Mouse (Mus musculus) large intestine, adult 2 months (tissue): Measurements from ENCODE around the gene Cnrip1. TPM values are rescaled to one million over a fixed set of nuclear protein-coding genes. Genes with fewer than 3 reads are reported as not detected.
"Not testable (repeated sequence)": the region's sequence is repeated elsewhere in the genome, so short reads cannot be mapped to it uniquely, and the experiment has no call there.

ENCODE experiments used
- DNase-seq: peaks from one replicate; pipeline ENCODE4 v3.0.0-alpha.2; 2012; ENCODE audit warnings: low read depth, low spot score
- WGBS: fragments of 180-500 bp; shearing (Covaris S2); methylation state at CpG from one replicate; pipeline ENCODE4 v1.1.7; 2018; 5-methylcytosine and 5-hydroxymethylcytosine counted together
- polyA plus RNA-seq: library from polyadenylated mRNA; depleted of rRNA; stranded (reverse); fragments of >200 nt; gene quantifications from 2 replicates; pipeline ENCODE4 v1.2.3, GENCODE M21; 2012; rRNA removed

The Cnrip1 gene
- polyA plus RNA-seq = 3.2 and 4.0 TPM in 2 replicates

DNA sequence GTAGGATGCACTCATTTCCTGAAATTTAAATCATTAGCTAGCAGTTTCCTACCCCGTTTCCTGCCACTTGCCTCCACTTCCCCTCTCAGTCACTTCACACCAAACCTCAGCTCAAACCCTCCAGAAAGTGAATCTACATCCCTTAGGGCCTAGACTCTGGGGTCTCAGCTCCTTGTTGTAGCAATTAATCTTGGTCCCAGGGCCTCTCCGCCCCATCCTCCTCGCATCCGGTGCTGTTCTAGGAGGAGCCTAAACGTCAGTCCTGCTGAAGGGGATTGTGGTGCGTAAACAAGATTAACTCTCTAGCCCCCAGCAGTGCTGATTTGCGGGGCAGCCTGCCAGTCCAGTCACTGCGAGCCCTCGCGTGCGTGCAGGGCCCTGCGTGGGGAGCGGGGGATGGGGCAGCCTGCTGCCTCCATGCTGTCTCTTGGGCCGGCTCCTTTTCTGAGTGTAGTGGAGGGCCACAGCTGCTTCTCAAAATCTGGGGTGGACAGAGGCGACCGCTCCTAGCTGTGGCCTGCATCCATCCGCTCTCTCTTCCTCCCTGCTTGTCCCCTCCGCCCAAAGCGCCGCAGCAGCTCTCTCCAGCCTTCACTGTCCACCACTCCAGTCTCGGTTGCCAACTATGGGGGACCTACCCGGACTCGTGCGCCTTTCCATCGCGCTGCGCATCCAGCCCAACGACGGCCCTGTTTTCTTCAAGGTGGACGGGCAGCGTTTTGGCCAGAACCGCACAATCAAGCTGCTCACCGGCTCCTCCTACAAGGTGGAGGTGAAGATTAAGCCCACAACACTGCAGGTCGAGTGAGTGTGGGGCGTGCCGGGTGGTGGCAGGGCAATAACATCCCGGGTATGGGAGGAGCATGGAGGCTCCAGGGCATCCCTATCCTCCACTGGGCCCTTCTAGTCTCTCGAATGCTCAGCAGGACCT, at the start of gene Cnrip1, which contains the start of gene Plek:
TSS of gene Cnrip1 (plus strand) at position 42 of the 931 bp plus-strand sequence.
TSS of gene Plek (minus strand) at position 837 of the 931 bp plus-strand sequence.
- WGBS = 4% methylated on average over 38 of the region's 38 CpGs
- DNase-seq = no peak

DNA sequence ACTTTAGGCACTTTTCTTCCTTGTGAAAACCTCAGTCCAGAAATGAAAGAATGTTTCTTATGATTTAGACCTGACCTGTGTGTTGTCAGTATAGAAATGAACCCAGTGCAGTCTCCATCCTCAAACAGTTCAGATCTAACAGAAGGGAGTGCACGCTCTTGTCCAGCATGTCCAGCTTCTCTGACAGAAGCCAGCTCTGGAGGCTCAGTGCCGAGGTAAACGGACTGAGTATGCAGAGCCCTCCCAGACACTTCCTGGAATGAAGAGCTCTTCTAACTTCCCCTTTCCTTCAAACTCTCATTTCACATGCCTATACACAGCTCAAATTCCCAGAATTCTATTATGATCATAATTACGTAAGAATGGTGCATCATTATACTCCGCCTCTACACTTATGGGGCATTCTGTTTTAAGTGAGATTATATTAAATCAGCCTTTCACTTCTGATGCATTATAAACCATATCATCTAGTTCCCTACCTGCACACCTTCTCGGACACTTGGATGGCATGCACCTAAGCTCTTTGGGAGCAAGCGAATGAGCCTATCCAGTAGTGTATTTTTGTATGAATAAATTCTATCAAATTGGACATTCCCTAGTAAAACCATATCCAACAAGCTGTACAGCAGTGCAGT, 48.5 kb upstream of the Cnrip1 start:
- DNase-seq = no peak
- 73% methylated on average over 7 of the region's 7 CpGs for WGBS

GRCm38 (mm10) chr11:17003757-17004156, 47.6 kb upstream of the Cnrip1 start:
- no peak for DNase-seq
- WGBS = 71% methylated on average over 3 of the region's 3 CpGs

- no peak for DNase-seq
- WGBS = 82% methylated on average over 4 of the region's 4 CpGs
These were observed 46.2 kb upstream of the Cnrip1 start for GRCm38 (mm10) chr11:17004899-17005846.

- 22% methylated on average over 3 of the region's 3 CpGs for WGBS
- DNase-seq = not testable (repeated sequence)
These were observed 44.9 kb upstream of the Cnrip1 start for GRCm38 (mm10) chr11:17006526-17006925.

GRCm38 (mm10) chr11:17007517-17008173, 43.7 kb upstream of the Cnrip1 start:
- DNase-seq = no peak
- 80% methylated on average over 5 of the region's 5 CpGs for WGBS

GRCm38 (mm10) chr11:17008498-17008941, 42.9 kb upstream of the Cnrip1 start:
- DNase-seq = no peak
- WGBS = 44% methylated on average over 7 of the region's 7 CpGs

GRCm38 (mm10) chr11:17012948-17013347, 38.4 kb upstream of the Cnrip1 start:
- DNase-seq = no peak

DNA sequence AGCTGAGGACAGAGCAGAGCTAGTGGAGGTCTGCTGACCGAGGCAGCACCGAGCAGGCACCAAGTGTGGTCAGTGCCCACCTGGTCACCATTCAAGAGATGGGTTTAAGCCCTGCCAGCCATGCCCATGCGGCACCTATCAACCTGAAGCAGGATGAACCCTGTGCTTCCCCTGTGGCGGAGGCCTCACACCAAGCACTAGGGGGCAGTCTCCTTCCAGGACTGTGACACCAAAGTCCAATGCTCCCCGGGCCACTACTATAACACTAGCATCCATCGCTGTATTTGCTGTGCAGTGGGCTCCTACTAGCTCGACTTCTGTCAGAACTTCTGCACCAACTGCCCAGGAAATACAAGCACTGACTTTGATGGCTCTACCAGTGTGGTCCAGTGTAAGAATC, 32.1 kb upstream of the Cnrip1 start:
- 92% methylated on average over 7 of the region's 7 CpGs for WGBS
- DNase-seq = no peak

DNA sequence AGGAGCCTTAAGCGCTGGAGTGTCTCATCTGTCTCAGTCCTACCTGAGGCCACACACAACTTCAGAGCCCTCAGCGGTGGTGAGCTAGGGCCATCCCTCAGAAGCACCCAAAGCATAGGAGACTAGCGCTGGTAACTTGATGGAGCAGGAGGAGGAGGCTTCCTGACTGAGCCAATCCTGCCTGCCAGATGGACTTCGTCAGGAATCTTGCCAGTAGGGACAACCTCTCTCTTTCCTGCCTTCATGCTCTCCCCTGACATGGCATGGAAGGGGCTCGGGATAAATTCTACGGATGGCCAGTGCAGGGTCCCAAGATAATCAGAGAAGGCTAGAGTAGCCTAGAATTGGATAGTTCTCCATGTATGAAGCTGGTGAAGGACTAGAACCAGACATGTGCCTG, 28.2 kb upstream of the Cnrip1 start:
- WGBS = 71% methylated on average over 6 of the region's 6 CpGs
- no peak for DNase-seq

DNA sequence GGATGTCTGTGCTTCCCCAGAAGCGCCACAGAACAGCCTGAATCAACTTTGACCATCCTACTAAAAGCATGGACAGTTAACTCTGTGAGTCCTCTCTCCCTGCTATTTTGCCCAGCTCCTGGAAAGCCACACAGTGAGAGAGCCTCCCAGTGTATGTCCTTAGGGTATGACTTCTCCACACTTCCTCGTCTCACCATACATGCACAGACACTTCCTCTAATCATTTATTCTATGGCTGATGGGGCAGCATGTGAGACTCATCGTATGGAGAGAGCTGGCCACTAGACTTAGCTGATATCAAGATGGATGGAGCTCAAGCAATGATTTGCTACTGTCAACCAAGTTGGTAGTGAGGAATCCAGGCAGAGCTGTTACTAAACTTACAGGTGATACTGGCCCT, 27.4 kb upstream of the Cnrip1 start:
- WGBS = 78% methylated on average over 3 of the region's 3 CpGs
- no peak for DNase-seq

- DNase-seq = no peak
- 94% methylated on average over 2 of the region's 2 CpGs for WGBS
These were observed 5.6 kb upstream of the Cnrip1 start for GRCm38 (mm10) chr11:17045806-17046205.

GRCm38 (mm10) chr11:17052476-17053049, 1.2 kb downstream of the Cnrip1 start:
- no peak for DNase-seq
- WGBS = 28% methylated on average over 6 of the region's 6 CpGs

- DNase-seq = not testable (repeated sequence)
These were observed 18.0 kb downstream of the Cnrip1 start for GRCm38 (mm10) chr11:17069360-17069759.

DNA sequence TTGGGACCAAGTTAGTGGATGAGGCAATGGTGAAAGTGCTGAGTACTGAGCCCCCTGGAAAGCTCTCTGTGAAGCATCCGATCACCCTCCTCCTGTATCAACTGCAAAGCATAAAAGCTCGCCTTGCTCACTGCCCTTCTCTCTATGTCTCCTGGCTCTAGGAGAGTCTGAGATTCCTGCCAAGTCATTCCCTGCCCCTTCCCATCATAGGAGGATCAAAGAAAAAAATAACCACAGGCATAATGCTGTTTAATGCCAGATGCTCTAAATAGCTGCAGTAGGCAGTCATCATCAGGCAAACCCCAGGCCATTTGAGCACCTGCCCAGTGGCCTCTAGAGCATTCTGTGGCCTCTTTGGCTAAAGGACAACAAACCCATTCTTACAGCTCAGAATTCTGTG, 24.3 kb downstream of the Cnrip1 start:
- 92% methylated on average over 2 of the region's 2 CpGs for WGBS
- no peak for DNase-seq

More at GRCm38 (mm10) chr11:17069360-17069759, 18.0 kb downstream of the Cnrip1 start:
- 93% methylated on average over 2 of the region's 2 CpGs for WGBS

- no peak for DNase-seq
- 71% methylated on average over 3 of the region's 3 CpGs for WGBS
These were observed 30.7 kb downstream of the Cnrip1 start for GRCm38 (mm10) chr11:17082086-17082485.

GRCm38 (mm10) chr11:17082953-17083352, 31.6 kb downstream of the Cnrip1 start:
- 37% methylated on average over 2 of the region's 2 CpGs for WGBS
- DNase-seq = no peak

GRCm38 (mm10) chr11:17083455-17083854, 32.1 kb downstream of the Cnrip1 start:
- 89% methylated on average over 3 of the region's 3 CpGs for WGBS
- DNase-seq = no peak

GRCm38 (mm10) chr11:17083866-17084265, 32.5 kb downstream of the Cnrip1 start:
- DNase-seq = no peak
- 42% methylated on average over 1 of the region's 1 CpGs for WGBS
